Mouse (Mus musculus) thymus, adult 2 months (tissue): Measurements from ENCODE around the gene Opn1sw.

Experiments used
- CTCF ChIP-seq: fragments of 200-500 bp; IDR thresholded peaks from 2 replicates; pipeline ENCODE4 v1.5.1; 2012; ENCODE audit warnings: mild to moderate bottlenecking, control low read depth, low read length, moderate library complexity, borderline replicate concordance; ENCODE audit not compliant: control insufficient read depth, poor library complexity, insufficient read depth; ENCODE audit errors: extremely low read depth
- POLR2A ChIP-seq: fragments of 200-500 bp; IDR thresholded peaks from 2 replicates; pipeline ENCODE4 v1.6.1; 2012; ENCODE audit warnings: mild to moderate bottlenecking, low read length, control low read depth, moderate library complexity; ENCODE audit not compliant: control insufficient read depth, poor library complexity, insufficient read depth; ENCODE audit errors: extremely low read depth

GRCm38 (mm10) chr6:29436461-29436934, 48.2 kb upstream of the Opn1sw start:
- TF ChIP-seq CTCF (no peak), POLR2A (no peak)
